Mouse (Mus musculus) left cerebral cortex, postnatal 25 days (tissue): ENCODE data around the gene Apoe. TPM values are rescaled to one million over a fixed set of nuclear protein-coding genes. Genes with fewer than 3 reads are reported as not detected.

Experiments
- DNase-seq, 2 experiments: peaks; one replicate each; pipeline ENCODE4 v3.0.0; 2022; ENCODE audit warnings: low spot score in 2 of 2, mixed read lengths in 1 of 2
- intact Hi-C: fragments of 180-260 bp; cut with DNase I; formaldehyde crosslinking; loops from one replicate; pipeline ENCODE4 v1.15.1; 2025
- total RNA-seq, 2 experiments: library from RNA; stranded (reverse); gene quantifications; 2 replicates each; pipeline ENCODE4 v1.2.3; 2021

Apoe gene
- total RNA-seq, 2 experiments from 2014 or later = 2,052 to 2,099 TPM

DNA sequence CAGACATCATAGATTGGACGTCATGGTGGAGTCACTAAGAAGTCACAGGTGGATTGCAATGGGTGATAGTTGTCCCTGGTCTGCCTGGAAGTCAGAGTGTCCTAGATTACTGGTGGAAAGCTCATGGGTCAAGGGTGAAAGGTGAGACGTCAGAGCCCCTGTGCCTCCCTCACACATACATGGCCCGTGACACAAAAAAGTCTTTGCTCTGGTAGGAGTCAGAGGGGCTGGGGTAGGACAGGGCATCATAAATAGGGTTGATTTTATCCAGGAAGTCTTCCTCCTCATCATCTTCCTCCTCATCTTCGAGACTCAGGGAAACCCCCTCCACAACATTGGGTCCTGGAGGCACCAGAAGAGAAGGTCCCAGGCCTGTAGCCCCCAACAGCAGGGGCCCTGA lies 18.4 kb upstream of the Apoe start:
- intact Hi-C loops = loop anchor here (5.0 kb wide), 1 partner anchor 795 kb away; no protein-coding TSS in a partner anchor
- no peak for DNase-seq

DNA sequence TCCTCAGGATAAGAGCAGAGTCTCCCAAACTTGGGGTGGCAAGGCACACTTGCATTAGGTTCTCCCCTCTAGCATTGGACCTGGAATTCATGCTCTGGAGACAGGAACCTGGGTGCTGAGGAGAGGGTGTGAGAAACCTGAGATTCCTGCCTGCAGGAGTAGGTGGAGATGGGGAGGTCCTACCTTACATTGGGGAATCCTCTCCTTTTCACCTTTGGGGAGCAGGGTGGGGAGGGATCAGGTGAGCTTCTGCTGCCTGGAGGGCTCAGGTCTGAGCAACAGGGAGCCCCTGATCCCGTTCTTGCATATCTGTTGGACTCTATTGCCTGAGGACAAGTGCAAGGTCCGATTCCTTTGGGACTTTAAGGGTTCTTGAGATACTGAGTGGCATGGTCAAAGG lies 17.8 kb upstream of the Apoe start:
- intact Hi-C loops = loop anchor here (1.0 to 5.0 kb wide), 2 partner anchors 33 to 795 kb away; partner anchors contain the start of gene Nectin2
- no peak for DNase-seq

DNA sequence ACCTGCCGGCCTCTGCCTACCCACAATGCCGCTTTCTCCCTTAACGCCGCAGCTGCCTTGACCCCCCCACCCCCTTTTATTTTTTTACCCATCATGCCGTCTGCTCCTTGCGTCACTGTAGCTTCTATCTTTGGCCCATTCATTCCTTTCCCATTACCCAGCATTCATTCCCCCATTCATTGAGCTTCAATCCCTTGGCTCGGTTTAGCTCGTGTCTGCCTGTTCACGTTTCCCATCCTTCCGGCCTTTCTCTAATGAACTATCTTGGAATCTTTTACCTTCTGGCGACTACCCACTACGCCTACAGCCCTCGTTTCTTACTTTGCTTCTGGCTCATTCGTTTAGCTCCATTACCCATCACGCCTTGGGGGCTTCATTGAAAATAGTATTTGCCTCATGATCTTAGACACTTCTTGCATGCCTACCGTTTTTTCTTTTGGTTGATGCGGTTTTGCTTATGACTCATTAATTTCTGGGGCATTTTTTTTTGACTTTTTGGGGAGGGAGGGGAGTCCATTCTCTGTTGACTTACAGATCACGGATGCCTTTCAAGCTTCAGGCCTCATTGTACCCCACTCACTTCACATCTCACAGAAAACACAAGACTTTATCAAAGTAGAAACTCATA lies 17.2 kb upstream of the Apoe start:
- no peak for DNase-seq
- intact Hi-C loops = loop anchor here (1.0 to 5.0 kb wide), 2 partner anchors 34 to 794 kb away; partner anchors contain the start of gene Nectin2

GRCm38 (mm10) chr7:19715239-19716054 lies 16.5 kb upstream of the Apoe start, which contains the start of gene Tomm40:
TSS of gene Tomm40 (minus strand) at chr7:19715438.
- intact Hi-C loops = loop anchor here (1.0 to 5.0 kb wide), 3 partner anchors 35 to 793 kb away; partner anchors contain the start of genes Clptm1 and Nectin2
- peak; percentile 99 to 100 for DNase-seq

- no peak for DNase-seq
Measured at GRCm38 (mm10) chr7:19714836-19715235, 15.8 kb upstream of the Apoe start.

GRCm38 (mm10) chr7:19713598-19713997 lies 14.6 kb upstream of the Apoe start:
- no peak for DNase-seq
- intact Hi-C loops = loop anchor here (2.0 kb wide), 1 partner anchor 45 kb away; no protein-coding TSS in a partner anchor

More at GRCm38 (mm10) chr7:19714836-19715235, 15.8 kb upstream of the Apoe start:
- intact Hi-C loops = loop anchor here (1.0 to 5.0 kb wide), 2 partner anchors 50 to 793 kb away; partner anchors contain the start of gene Clptm1

GRCm38 (mm10) chr7:19713196-19713595 lies 14.2 kb upstream of the Apoe start:
- intact Hi-C loops = loop anchor here (2.0 kb wide), 1 partner anchor 44 kb away; no protein-coding TSS in a partner anchor
- DNase-seq = no peak

GRCm38 (mm10) chr7:19712414-19712813 lies 13.4 kb upstream of the Apoe start:
- intact Hi-C loops = loop anchor here (2.0 kb wide), 1 partner anchor 44 kb away; no protein-coding TSS in a partner anchor
- peak in 1 of 2 experiments; percentile 55 for DNase-seq

GRCm38 (mm10) chr7:19710650-19711049 lies 11.7 kb upstream of the Apoe start:
- intact Hi-C loops = no loop called here
- DNase-seq = no peak

DNA sequence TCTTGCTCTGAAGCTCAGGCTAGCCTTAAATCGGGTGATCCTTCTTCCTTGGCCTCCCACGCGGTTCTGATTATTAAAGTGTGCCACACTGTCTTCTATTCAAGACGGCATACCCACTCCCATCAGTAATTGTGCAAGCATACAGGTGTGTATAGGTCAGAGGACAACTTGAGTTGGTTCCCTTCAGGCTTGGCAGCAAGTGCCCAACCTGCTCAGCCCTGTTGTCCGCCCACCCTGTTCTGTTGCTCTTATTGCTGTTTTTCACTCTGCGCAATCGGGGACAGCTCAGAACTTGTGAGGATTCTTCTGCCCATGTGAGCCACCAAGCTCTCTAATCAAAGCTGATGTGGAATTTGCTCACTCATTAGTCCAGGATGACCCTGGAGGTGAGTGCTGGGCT lies 6.3 kb upstream of the Apoe start:
- intact Hi-C loops = no loop called here
- DNase-seq = no peak

- no peak for DNase-seq
- intact Hi-C loops = loop anchor here (5.0 kb wide), 1 partner anchor 297 kb away; no protein-coding TSS in a partner anchor
Measured at GRCm38 (mm10) chr7:19704475-19704874, 5.5 kb upstream of the Apoe start.

GRCm38 (mm10) chr7:19702859-19703555 lies 4.0 kb upstream of the Apoe start:
- no peak for DNase-seq
- intact Hi-C loops = loop anchor here (5.0 kb wide), 1 partner anchor 296 kb away; no protein-coding TSS in a partner anchor

DNA sequence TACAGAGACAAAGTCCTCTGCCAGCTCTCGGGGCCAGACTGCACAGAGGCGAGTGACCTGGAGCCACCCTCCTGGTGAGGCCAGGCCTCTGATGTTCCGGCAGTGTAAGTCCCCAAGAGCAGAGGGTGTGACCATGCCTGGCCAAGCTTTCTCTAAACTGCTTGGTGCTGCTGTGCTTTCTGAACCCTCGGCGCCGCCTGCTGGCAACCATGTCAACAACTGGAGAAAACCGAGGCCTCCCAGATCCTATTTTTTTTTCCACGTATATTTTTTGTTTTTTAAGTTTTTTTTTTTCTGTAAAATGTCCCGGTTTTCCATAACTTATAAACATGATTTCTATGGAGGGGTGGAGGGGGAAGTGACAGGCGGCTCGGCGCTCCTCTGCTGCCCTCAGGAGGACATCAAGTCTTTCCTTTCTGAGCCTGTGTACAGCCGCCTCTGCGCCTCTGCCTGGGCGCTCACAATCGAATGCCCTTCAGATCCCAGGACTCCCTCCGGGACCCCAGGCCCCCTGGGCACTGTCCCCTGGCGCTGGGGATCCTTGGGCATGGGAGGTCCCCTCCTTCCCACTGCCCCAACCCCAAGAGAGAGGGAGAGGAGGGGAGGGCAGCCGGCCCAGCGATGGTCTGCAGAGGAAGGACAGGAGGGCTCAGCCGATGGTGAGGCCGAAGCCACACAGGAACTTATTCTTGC lies 2.2 kb upstream of the Apoe start:
- intact Hi-C loops = loop anchor here (1.0 to 5.0 kb wide), 2 partner anchors 36 to 294 kb away; partner anchors contain the start of gene Clptm1
- peak; percentile 57 to 73 for DNase-seq

DNA sequence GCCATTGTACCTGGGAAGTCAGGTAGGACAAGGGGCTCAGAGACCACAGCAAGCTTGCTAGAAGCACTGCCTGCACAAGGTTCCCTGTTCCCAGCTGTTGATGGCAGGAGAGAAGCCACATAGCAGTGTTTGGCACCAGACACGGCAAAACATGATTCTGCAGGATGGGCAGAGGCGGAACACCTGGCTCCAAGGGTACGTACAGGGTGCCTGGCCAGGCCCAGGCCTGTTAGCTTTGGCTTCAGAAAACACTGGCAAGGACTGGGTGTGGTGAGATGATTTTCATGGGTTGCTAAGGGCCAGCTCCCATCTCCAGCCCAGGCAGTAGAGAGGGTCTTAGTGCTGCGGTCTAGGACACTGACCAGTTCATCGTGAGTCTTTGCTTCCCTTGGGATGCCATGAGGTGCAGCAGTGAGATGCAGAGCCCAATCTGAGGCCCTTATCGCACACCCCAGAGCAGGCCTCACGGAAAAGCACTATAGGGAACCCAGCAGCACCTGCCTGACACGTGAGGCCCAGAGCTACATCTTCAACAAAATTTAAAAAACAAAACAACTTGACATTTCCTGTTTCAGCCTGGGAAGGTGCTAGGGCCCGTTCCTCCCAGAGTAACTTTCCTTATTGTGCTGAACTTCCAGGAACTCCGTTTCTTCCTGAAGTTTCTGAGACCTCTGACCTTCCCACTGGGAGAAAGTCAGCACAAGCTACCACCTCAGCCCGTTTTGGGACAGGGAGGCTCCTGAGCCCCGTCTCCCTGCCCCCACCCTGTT lies 1.5 kb upstream of the Apoe start:
- intact Hi-C loops = loop anchor here (1.0 to 5.0 kb wide), 2 partner anchors 35 to 293 kb away; partner anchors contain the start of gene Clptm1
- DNase-seq = no peak

GRCm38 (mm10) chr7:19699827-19700148 lies 800 bp upstream of the Apoe start:
- DNase-seq = no peak
- intact Hi-C loops = loop anchor here (1.0 to 5.0 kb wide), 2 partner anchors 30 to 292 kb away; no protein-coding TSS in a partner anchor

- DNase-seq = no peak
- intact Hi-C loops = no loop called here
Measured at GRCm38 (mm10) chr7:19697949-19698906, 760 bp downstream of the Apoe start.

GRCm38 (mm10) chr7:19696336-19696873 lies 2.6 kb downstream of the Apoe start:
- intact Hi-C loops = no loop called here
- DNase-seq = no peak
